Mouse (Mus musculus) frontal cortex, adult (tissue): ENCODE results near the gene Armc3.
"Not testable (repeated sequence)": the region's sequence is repeated elsewhere in the genome, so short reads cannot be mapped to it uniquely, and the experiment has no call there.

Experiments
- ATAC-seq: cut with Nextera tagmentation; 2 replicates; pipeline ENCODE4 v1.9.2; 2017; ENCODE audit warnings: mild to moderate bottlenecking, moderate library complexity, mixed read lengths; ENCODE audit not compliant: low TSS enrichment

Armc3 gene

DNA sequence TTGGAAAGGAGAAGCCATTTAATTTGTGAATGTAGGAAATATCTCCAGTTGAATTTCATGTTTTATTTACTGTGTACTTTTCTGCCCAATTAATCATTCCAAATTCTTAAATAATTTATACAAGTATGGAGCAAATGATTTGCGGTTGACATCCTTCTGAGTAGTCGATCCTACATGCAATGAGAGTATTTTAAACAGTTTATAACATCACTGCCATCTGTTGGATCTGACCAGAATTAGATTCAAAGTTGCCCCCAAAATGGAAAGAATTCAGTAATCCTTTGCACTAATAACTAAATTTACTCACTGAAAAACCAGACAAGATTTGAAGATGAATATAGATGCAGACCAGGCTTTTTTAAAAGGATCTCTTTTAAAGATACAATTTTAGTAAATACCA is 75.5 kb downstream of the Armc3 start:
- ATAC-seq = no peak

DNA sequence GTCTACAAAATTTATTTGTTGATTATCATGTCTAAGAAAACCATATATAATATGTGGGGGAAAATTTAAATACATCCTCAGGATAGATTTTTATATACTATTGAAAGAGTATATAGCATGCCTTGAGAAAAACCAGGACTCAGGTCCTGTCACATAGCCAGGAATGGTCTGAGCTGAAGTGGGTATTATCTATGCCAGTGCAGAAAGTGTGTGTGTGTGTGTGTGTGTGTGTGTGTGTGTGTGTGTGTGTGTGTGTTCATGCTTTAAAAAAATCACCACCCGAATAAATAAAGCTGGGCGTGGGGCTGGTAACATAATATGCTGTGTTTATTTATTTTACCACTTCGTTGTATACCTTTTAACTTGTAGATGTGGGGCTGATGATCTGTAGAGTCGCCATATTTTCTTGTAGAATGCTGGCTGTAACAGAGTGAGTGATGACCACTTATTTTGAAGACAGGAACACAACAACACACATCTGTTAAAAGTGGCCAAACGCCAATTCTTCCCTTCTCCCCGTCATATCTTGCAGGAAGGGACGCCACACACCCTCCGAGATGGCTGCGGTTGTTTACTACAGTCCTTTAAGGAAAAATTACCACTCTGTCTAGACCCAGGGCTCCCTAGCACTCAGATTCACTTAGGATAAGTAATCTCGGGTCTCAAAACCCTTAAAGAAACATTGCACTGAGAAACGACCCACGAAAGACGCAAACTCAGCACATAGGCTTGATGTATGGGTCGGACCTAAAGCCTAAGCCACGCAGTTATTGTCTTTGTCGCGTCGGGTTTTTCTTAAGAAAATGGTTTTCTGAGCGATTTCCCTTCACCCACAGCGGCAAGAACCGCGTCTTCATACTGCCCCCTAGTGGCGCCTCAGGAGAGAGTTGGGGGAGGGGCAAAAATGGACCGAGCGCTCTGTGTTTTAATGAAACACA is 76.8 kb downstream of the Armc3 start:
- peak; percentile 90 for ATAC-seq

DNA sequence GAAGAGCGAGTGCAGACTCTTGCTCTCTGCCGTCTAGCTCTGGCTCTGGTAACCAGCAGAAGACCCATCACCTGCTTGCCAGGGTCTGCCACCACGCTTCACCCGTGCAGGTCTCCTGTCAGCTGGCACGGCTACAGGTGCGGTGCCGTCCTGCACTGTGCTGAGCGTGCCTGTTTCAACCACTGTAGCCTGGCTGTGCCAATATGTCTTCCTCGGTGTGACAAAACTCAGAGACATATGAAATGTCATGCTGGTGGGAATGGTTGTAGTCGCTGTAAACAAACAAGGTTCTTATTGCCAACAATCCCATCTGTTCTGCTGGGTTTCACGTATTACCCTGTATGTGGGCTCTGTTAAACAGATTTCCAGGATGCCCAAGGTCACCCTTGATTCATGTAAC is 81.2 kb downstream of the Armc3 start:
- no peak for ATAC-seq

DNA sequence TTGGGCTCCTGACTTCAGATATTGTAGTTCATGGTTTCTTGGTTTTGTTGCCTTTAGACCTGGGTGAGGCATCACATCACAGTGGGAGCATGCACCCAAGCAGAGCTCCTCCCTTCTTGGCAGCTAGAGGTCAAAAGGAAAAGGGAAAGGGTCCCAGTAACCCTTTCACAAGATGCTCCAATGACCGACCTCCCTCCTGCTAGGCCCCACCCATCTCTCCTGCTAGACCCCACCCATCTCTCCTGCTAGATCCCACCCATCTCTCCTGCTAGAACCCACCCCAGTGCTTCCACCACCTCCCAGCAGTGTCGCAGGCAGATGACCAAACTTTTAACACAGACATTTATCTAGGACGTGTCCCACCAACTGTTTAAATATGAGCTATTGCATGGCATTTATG is 93.3 kb downstream of the Armc3 start:
- no peak for ATAC-seq

DNA sequence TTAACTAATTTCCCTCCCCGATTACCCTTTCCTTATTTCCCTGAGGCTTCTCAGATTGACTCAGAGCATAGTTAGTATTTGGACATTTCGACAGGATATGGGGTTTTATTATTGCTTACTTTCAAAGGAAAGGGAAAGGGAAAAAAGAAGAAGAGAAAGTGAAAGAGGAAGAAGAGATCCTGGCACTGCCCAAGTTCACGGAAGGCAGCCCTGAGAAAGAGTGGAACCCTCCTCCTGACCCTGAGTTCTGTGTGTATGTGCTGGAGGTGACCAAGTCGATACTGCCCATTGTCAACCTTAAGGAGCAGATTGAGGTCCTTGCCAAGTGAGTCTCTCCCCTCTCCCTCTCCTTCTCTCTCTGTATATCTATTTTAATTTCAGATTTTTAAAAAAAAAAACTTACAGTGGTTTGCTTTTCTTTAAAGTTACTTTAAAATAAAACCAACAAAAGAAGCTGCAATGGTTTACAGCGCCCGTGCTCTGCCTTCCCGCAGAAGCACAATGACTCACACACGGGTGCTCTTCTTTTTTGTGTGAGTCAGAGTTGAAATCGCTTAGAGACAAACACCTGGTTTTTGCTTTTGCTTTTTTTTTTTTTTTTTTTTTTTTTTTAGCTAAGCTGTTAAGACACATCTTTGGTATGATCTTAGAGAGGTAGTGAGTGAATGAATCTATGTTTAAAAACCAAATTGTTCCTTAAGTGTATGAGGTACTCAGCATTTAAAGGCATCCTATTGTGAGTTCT is 101.4 kb downstream of the Armc3 start:
- peak; percentile 52; the same call in 1 of the 2 replicates for ATAC-seq

DNA sequence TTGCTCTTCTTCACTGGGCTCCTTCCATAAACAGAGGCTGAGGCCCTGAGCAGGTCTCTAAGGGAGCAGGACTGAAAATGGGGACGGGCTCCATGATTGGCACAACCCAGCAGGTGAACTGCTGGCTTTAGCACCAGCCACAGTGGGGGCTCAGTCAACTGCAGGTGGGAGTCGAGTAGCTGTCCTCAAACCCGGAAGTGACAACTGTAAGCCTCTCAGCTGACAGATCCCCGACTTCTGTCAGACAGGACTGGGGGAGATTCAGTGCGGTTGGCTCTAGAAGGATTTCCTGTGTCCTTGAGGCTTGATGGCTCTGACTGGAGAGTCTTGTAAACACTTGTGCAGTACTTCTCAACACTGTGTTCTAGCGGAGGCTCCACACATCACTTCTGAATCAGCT is 102.1 kb downstream of the Armc3 start:
- no peak for ATAC-seq

DNA sequence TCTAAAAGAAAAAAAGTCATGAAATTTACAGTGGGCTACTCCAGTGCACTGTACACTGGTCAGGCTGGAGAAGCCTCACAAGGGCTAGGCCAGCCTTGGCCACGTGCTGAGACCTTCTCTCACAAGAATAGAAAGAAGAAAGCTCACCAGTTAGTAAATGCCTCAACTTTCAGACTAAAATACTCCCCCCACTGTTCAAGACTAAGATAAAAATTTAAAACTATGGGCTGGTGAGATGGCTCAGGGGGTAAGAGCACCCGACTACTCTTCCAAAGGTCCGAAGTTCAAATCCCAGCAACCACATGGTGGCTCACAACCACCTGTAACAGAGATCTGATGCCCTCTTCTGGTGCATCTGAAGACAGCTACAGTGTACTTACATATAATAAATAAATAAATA is 104.0 kb downstream of the Armc3 start:
- not testable (repeated sequence) for ATAC-seq

DNA sequence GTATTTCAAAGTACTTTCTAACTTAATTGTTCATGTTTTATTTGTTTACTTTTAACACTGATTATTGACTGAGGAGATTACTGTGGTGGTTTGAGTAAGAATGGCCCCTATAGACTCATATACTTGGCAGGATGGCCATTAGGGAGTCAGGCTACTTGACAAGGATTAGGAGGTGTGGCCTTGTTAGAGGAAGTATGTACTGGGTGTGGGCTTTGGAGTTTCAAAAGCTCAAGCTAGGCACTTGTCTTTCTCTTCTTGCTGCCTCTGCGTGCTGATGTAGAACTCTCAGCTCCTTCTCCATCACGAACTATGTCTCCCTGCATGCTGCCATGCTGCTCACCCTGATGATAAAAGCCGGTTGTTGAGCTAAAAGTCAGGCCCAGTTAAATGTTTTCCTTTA is 111.4 kb downstream of the Armc3 start:
- ATAC-seq = no peak

DNA sequence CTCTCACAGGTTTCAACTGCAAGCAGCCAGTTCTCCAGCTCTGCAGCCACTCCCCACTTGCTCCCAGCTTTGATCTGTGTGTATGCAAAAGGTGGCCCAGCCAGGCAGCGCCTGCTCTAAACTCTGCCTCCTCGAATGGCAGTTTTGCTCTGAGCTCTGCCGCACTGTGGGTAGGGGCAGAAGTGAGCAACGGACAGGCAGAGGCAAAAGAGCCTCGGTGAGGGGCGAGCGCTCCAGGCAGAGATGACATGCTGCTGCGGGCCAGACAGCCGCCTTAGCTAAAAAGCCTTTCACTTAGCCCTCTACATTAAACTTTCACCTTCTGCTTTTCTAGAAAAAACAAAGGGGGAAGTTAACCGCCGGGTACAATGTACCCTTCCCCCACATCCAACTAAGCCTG is 117.0 kb downstream of the Armc3 start:
- no peak for ATAC-seq

DNA sequence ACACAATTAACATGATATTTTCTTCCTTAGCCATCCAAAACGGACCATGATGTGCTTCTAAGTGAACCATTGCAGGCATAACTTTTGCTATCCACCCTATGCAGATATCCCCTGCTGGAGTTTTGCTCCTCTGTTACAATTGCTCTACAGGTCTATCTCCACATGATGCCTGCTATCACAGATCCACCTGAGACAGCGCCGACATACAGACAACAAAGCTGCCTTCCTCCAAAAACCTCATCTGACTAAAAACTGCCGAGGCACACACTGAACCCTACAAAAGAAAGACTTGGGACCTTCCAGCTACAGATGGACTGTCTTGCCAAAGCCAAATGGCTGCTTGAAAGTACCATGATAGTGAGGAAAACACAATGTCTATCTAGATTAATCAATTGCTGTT is 117.6 kb downstream of the Armc3 start:
- ATAC-seq = no peak

DNA sequence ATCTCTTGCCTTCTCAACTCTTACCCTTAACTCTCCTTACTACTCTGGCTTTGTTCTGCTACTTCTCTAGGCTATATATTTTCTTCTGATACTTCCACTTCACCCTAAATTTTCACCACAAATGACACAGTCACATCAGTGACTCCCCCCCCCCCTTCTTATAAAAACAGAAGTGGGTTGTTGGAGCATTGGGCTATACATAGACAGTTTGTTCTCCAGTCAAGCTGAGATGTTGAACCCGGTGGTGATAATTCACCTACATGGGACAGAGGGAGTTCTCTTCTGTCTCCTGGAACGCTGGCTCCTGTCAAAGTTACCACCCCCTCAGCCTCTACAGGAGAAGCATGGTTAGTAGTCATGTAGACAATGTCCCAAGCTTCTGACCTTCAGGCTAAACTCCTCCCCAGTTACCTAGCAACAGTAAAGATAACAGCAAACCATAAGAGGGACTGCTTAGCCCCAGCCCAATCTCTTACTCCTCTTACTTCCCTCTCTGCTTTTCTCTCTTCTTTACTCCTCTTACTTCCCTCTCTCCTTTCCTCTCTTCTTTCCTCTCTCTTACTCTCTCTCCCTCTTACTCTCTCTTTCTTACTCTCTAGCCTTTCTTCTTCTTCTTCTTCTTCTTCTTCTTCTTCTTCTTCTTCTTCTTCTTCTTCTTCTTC is 118.2 kb downstream of the Armc3 start:
- ATAC-seq = not testable (repeated sequence)

DNA sequence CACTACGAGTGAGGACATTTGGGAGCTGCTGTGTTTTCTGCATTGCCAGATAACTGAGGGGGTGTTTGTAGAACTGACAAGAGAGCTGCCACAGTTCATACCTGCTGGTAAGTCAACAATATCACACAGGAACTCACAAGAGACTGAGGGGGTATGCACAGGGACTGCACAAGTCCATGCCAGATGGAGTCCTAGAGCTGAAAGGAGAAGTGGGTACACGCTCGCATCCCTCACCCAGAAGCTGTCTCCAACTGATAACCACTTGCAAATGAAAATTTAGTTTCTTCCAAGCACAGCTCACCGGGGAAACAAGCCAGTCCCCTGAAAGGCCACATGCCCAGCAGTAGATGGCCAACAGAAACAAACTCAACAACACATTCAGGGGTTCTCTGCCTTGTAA is 119.4 kb downstream of the Armc3 start:
- ATAC-seq = no peak

DNA sequence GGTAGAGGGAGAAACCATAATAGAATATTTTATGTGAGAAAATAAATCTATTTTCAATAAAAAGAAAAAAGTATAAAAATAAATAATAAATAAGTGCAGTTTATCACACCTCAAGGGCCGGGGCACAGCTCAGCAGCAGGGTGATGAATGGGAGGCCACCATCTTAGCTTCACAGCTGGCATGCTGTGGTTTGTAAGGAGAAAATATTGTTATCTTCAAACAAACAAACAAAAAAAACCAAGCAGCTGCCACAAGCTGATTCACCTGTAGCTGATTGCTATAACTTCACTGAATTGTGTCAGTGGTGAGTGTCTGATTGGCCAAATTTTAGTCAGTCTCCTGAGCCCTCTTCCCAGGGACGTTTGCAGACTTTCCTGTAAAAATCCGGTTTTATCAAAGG is 120.2 kb downstream of the Armc3 start:
- ATAC-seq = no peak

DNA sequence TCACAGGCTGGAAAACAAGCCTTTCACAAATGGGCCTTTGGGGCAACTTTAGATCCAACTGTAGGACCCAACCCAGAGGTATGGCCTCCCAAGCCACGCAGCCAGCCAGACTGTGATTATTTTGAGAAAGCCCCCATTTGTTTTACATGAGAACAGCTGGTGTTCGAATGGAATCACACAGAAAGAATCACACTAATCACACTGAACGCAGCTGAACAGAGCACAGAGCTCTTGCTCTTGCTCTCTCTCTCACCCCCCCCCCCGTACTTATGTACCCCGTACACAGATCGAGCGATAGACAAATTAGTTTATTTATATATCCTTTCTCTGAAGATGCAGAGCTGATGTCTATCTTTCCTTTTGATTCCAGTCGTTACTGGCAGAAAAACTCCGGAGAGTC is 123.3 kb downstream of the Armc3 start:
- no peak for ATAC-seq

DNA sequence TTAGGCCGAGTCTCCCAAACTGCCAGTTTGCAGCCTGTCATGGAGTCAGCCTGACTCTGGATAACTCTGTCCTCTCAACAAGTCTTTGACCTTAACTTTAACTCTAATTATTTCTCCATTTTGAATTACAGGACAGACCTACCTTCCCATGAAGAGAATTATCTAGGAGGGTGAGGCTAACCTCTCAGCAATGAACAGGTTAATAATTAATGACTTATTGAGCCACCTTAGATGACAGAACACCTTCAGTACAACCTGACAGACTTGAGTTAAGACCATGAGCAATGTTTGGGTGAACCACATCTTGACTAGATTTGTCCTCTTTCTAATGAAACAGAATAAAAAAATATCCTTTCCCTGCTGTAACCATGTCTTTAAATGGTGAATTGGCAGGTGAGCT is 127.3 kb downstream of the Armc3 start:
- ATAC-seq = no peak

DNA sequence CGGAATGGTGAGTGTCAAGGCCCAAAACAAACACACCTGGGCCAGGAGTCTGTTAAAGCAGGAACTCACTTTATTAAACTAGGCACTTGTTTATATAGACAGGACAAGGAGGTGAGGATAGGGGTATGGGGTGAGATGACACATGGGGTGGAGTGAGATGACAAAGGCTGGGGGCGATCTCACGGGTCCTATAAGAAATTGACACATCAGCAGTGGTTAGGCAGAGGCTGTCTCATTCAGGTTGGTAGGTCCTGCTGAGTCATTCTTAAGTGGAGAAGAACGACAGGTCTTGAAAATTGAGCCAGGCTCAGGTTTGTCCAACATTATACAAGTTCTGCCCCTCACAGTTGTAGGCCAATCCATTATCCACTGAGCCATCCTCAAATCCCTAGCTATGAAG is 128.7 kb downstream of the Armc3 start:
- no peak for ATAC-seq

DNA sequence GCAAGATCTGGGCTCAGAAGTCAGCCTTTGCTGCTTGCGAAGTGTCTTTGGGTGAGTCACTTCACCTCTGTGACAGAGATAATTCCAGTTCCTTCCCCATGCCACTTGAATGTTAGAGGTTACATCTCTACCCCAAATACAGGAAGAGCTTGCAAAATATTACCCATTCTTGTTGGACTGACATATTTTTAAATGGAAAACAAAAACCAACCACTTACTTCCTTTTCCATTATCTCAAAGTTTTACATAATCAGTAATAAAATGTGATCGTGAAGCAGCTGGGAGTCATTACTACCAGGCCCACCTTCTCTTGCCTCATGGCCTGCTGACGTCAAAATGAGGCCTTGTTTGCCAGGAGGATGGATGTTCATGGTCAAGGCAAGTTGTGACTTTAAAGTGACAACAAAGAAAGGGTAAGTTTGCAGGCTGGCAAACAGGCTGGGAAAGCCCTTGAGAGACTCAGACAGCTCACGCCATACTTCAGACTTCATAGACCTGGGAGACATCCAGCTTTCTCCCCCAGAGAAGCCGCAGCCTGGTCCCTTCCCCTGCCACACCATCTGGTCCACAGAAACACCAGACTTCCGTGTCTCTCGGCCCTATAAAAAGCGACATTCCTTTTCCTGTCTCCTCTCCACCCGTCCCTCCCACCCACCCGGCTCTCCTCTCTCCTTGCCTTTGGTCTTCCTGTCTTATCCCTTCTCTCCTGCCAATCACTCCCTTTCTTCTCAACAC is 145.0 kb downstream of the Armc3 start:
- peak; percentile 76 for ATAC-seq

DNA sequence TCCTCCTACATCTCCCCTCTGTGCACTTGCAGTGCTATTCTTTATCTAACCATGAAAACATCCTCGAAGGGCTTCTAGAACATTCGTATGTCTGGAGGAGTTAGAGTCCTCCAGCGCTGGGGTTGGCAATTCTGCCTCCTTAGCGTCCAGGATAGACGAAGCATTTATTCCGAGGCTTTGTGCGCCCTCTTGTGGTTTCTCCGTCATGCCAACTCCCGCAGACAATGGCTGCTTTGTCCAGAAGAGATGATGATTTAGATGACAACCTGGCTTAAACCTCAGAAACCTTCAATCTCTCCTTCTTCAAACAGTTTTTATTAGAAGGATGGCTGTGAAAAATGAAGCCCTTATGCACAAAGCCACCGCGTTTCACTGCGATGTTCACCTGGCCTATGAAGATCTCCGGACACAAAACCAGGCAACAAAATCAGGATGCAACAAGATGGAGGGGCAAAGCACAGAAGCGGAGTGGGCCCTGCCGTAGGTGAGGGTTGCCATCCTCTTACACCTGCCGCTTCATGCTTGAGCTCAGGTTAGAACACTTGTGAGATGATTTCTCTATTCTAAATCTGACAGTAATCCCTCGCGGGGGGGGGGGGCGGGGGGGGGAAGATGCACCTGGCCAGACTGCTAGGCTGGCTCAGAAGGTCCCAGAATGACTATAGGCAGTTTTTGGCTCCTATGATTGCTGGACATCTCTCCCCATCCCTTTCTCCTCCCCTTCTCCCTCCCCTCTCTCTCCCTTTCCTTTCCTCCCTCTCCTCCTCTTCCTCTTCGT is 145.7 kb downstream of the Armc3 start:
- peak; percentile 95 for ATAC-seq

DNA sequence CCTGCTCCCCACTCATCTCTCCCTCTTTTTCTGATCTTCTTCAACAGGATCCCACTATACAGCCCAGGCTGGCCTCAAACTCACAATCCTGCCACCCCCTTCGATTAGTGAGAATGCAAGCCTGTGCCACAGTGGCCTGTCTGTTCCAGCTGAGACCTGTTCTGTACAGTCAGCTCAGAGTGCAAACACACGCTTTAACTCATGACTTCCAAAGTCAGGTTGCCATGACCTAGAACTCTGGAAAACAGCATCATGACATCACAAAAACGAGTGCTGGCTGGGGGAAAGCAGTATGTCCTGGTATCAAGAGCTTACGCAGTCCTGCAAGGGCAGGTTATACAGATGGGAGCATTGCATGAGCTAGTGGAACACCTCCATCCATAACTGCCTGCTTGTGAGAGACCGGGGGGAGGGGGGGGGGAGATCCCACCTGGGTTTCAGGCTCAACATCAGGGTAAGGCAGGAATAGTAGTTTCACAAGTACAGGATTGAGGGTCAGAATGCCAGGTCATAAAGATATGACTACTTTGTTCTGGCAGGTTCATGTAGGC is 146.4 kb downstream of the Armc3 start:
- ATAC-seq = 0 out of 2 replicates have a peak, but pooled peaks have one; percentile 4

DNA sequence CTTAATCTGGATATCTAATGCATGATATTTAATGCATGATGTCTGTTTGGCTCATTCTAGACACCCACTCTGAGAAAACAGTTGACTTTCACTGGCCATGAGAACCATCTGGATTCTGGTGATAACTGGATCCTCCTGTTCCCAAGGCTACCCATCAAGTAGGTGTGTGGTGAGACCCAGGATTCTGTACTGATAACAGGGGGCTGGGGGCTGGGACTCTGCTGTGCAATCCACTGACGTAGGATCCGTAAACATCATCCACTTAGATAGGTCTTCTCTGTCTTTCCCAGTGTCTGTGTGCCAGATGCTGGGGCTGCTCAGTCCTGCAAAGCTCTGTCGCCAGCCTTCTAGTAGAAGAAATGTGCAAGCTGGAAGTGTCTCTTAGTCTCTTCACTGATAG is 149.4 kb downstream of the Armc3 start:
- no peak for ATAC-seq

DNA sequence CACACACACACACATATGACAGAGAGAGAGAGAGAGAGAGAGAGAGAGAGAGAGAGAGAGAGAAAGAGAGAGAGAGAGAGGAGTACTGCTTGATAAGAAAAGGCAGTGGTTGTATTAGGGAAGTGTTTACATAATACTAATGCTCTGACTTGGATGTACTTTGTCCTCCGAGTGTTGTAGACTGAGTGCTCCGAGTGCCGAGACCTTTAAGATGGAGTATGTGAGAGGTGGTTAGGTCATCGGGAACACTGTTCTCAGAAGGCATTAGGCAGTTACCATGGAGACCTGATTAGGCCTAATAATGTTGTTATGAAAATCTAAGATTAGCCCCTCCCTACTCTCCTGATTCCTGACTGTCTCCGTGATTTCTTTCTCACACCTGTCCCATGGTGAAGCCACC is 151.1 kb downstream of the Armc3 start:
- no peak for ATAC-seq
